Mouse (Mus musculus) kidney, postnatal 25 days (tissue): ENCODE results near the gene Gss.

Experiments used
- DNase-seq, 2 experiments: peaks; one replicate each; pipeline ENCODE4 v3.0.0; 2021; ENCODE audit warnings: mixed read lengths in 2 of 2

Gene Gss

DNA sequence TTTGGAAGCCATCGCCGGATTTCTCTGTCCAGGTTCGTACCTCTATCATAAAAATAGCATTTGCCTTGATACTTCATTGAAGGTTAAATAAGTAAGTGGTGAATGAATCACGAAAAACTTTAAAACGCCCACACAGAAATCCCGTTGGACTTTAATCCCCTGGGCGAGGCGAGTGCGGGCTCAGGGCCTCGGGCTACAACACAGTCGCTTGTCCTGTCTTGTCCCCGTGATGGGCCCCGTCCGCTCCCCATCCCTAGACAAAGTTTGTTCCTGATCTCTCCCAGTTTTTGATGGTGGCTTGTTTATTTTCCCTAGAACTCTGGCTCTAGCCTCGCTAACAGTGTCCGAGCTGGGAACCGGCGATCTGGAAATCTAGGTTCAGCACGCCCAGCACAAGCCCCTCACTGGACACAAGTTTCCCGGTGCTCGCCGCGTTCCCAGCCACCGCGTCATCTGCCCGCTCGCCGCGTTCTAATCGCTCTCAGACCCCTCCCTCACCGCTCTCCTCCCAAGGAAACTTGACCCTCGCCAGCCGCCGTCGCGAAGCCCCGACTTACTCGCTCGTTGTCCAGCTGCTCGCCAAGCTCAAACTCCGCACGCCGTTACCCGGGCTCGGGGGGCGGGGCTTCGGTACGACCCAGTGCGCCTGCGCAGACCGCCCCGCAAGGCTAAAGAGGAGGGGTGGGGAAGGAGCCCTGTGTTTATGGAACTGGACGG lies at the start of gene Gss:
Gene Gss, minus strand, starts transcription at position 674 of the 717 bp plus-strand sequence.
- DNase-seq = peak; percentile 99

DNA sequence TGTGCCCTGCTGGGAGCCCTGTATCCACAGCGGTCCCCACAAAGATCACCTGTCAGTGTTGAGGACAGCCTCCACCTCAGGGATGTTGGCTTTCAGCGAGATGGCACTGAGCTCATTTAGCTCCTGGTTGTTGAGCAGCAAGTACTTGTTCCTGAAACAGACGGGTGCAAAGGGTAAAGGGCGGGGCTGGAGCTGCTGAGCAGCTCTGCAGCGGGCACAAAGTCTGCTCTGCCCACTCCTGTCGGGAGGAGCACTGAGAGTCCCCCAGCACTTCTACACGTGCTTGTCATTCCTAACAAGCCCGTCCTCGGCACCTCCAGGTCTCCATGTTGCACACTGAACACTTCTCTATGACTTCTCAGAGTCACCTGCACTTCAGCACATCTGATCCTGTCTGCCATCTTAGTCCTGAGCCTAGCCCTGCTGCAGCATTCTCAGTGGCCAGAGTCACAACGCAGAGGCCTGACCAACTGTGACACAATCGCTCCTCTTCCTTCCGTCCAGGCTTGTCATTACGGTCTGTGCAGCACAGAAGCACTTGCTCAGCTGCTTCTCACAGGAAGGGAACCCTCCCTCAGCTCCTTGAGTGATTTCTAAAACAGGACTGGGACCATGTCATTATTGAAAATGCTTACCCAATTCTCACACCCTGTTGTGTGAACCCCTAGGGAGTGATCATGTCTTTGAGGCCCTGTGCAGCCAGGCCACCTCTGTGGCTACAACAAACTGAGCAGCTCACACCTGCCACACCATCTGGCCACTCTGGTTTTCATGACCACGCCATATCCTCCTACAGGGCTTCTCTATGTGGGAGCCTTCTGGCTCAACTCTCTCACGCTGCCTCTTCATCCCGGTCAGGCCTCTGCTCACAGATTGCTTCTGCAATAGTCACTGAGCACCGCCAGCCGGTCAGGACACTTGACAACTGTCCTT lies 49.2 kb upstream of the Gss start:
- DNase-seq = peak; percentile 79 to 90

DNA sequence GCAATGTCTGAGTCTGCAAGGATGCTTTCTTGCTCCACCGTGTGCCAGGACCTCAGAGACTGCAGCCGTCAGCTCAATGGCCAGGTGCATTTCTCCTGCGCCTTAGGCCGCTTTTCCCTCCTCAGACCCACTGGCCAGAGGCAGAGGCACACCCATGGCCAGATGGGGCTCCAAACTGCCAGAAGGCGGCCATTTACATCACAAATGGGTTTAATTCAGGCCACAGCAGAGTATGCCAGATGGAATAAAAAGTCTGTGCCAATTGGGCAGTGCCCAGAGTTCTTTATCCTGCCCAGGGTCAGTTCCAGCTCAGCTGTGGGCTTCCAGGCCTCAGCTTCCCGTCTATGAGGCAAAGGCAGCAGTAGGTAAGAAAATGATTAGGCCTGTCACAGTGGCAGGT lies 48.0 kb upstream of the Gss start:
- DNase-seq = no peak

DNA sequence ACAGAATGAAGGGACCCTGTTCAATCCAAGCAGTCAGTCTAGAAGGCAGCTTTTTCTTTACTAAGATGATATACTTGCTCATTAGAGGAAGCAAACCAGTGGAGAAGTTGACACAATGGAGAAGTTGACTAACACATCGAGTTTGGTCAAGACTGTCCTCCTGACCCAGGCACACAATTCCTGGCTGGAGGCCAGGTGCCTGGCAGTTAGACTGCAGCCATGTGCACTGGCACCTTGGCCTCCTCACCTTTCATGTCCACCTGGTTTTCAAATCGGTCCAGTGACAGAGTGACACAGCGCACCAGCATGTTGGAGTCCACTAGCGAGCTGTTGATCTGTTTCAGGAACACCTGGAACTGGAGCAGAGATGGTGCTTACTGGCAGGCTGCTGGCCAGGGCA lies 44.8 kb upstream of the Gss start:
- peak; percentile 35 to 66 for DNase-seq

DNA sequence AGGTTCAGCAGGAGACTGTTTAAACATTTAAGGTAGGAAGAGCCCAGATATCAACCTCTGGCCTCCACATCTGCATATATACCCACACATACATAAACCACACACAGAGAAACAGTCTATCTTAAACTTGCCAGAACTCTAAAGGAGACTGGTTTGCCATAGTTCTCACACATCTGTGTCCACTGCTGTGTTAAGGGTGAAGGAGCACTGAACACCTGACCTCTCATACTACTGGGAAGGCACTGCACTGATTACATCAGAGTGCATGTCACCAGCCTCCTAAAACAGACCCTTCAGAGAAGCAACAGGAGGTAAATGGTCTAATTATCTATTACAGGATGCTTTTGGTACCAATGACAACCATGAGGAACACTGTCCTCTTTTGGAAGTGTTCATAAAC lies 44.3 kb upstream of the Gss start:
- DNase-seq = no peak

DNA sequence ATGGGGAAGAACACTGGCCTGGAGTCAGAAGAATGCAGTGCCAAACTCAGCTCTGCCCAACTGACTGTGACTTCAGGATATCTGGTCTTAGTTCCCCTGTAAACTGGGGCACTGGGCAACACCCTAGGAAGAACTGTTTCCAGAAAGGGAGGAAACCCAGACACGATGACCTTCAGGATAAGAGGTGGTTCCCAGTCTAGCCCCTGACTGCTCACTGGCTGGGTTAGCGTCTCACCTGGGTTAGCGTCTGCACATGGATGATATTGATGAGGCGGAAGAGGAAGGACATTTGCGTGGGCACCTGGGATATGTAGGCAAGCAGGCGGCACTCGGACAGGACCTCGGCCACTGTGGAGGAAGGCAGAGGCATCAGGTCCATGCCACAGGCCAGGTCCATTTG lies 43.4 kb upstream of the Gss start:
- peak in 1 of 2 experiments; percentile 28 for DNase-seq

DNA sequence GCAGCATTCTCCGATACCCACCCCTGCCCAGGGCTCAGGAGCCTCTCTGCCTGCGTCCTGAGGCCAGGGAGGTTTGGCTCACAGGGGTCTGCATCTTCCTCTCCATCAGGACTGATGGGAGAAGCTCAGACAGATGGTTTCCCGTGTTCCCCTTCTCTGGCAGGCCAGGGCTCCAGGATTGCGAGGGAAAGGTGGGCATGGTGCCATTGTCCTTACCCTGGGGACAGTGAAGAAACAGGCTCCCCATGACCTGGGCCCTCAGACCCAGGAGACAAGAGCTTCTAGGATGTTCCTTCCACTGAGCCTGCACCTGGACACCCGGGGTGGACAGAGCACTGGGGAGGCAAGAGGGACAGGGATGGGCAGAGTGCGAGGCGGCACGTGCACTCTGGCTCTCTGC lies 42.0 kb upstream of the Gss start:
- DNase-seq = peak in 1 of 2 experiments; percentile 31

DNA sequence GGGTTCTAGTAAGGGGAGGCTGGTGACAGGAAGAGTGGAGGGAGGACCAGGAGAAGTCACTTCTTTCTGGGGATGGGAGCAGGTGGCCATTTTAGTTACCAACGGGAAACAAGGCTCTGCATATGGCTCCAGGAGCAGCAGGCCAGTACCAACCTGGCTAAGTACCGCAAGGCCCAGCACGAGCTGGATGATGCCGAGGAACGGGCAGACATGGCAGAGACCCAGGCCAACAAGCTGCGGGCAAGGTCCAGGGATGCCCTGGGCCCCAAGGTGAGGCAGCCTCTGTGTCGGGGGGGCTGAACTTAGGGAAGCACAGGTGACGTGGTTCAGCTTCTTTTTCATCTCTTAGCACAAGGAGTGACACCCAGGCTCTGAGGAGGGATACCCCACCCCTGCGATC lies 41.1 kb upstream of the Gss start:
- peak in 1 of 2 experiments; percentile 31 for DNase-seq

DNA sequence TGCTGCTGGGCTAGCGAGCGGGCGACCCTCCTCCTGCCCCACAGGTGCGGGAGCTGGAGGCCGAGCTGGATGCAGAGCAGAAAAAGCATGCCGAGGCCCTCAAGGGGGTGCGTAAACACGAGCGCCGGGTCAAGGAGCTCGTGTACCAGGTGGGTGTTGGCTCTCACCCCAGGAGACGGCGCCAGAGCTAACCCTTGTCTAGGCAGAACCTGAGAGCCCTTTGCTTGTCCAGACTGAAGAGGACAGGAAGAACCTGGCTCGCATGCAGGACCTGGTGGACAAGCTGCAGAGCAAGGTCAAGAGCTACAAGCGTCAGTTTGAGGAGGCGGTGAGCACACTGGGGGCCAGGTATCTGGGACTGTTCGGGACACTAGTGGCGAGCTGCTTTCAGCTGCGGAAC lies 40.5 kb upstream of the Gss start:
- DNase-seq = peak in 1 of 2 experiments; percentile 31

DNA sequence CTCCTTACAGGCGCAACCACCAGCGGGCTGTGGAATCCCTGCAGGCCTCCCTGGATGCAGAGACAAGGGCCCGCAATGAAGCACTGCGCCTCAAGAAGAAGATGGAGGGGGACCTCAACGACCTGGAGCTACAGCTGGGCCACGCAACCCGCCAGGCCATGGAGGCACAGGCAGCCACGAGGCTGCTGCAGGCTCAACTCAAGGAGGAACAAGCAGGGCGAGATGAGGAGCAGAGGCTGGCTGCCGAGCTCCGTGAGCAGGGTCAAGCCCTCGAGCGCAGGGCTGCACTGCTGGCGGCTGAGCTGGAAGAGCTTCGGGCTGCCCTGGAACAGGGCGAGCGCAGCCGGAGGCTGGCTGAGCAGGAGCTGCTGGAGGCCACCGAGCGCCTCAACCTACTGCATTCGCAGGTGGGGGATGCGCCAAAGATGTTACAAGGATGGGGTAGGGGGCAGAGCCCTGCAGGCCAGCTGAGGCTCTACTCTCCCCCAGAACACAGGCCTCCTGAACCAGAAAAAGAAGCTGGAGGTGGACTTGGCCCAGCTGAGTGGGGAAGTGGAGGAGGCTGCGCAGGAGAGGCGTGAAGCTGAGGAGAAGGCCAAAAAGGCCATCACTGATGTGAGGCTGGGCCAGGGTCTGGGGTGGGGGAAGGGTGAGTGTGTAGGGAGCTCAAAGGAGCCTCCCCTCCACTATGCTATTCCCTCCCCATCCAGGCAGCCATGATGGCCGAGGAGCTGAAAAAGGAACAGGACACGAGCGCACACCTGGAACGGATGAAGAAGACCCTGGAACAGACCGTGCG lies 39.7 kb upstream of the Gss start:
- DNase-seq = peak in 1 of 2 experiments; percentile 34

DNA sequence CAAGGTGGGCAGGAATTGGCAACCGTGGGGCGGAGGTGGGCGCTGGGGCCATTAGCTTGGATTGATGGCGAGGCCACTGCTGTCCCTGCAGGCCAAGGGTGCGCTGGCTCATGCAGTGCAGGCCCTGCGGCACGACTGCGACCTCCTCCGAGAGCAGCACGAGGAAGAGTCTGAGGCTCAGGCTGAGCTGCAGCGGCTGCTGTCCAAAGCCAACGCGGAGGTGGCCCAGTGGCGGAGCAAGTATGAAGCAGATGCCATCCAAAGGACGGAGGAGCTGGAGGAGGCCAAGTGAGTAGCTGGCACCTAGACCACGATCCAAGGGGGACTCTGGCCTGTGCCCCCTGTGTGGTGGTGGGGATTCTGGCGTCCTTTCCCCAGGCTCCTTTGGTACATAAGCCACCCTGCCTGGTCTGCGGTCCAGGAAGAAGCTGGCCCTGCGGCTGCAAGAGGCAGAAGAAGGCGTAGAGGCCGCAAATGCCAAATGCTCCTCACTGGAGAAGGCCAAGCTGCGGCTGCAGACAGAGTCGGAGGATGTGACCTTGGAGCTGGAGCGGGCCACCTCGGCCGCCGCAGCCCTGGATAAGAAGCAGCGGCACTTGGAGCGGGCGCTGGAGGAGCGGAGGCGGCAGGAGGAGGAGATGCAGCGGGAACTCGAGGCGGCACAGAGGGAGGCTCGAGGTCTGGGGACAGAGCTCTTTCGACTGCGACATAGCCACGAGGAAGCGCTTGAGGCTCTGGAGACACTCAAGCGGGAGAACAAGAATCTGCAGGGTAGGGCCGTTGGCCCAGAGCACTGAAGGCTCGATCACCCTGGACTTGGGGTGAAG lies 38.2 kb upstream of the Gss start:
- DNase-seq = peak in 1 of 2 experiments; percentile 51

DNA sequence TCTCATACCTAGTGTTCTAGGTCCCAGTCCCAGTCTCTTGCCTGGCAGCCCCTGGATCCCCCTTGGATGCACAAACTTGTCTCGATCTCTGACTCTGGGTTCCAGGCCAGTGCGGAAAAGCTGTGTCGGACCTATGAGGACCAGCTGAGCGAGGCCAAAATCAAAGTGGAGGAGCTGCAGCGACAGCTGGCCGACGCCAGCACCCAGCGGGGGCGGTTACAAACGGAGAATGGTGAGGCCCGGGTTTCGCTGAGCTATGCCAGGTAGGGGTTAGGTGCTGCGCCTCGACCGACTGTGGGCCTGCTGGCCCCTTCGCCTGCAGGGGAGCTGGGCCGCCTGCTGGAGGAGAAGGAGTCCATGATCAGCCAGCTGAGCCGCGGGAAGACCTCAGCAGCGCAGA lies 37.5 kb upstream of the Gss start:
- peak in 1 of 2 experiments; percentile 23 for DNase-seq

DNA sequence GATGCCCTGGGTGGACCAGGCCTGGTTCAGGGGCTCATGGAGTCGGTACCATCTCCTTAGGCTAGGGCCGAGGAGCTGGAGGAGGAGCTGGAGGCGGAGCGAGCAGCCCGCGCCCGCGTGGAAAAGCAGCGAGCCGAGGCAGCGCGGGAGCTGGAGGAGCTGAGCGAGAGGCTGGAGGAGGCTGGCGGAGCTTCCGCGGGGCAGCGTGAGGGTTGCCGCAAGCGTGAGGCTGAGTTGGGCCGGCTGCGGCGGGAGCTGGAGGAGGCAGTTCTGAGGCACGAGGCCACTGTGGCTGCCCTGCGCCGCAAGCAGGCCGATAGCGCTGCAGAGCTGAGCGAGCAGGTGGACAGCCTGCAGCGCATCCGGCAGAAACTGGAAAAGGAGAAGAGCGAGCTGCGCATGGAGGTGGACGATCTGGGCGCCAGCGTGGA lies 36.6 kb upstream of the Gss start:
- DNase-seq = peak; percentile 19 to 60

DNA sequence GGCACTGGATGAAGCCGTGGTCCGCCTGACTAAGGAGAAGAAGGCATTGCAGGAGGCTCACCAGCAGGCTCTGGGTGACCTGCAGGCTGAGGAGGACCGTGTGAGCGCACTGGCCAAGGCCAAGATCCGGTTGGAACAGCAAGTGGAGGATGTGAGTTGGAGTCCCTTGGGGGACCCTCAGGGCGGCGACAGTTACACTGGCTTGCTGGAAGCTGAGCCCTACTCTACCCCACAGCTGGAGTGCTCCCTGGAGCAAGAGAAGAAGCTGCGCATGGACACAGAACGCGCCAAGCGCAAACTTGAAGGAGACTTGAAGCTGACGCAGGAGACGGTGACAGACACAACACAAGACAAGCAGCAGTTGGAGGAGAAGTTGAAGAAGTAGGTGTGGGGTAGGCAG lies 35.9 kb upstream of the Gss start:
- no peak for DNase-seq

DNA sequence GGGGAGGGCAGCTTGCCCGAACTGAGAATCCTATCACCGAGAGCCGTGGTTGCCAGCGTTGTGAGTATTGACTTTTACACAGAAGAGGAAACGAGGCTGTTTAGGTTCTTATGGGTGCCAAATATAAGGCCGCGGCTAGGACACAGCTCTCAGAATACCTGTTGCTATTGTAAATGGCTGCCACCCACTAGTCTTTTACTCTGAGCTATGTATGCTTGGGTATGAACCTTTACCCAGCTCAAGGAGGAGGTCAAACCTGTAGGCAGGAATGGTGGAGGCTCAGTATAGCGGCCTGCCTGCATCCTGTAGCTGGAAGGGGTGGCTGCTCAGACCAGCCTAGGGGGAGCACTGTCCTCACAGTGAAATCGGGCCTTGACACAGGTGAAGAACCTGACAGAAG lies 35.5 kb upstream of the Gss start:
- no peak for DNase-seq

DNA sequence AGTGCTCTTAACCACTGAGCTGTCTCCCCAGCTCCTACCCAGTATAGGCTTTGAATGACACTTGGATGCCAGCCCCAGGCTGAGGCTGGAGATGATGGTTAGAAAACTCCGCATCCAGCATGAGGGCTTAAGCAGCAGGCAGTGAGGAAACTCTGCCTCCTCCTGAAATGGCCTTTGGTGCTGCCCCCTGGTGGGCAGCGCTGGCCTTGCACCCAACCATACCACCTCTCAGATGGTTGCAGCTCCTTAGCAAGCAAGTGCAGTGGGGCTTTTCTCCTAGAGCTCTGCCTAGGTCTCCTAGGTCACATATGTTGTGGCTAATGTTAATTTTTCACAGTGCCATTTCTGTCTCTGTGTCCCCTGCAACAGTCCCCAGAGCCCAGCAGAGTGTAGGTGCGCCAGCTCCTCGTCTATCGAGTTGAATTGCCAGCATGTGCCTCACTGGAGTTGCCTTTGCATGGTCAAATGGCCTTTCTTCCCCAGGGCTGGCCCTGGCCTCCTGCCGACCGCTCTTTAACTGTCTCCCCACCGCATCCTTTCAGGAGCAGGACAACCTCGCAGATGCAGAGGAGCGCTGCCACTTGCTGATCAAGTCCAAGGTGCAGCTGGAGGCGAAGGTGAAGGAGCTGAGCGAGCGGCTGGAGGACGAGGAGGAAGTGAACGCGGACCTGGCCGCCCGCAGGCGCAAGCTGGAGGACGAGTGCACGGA lies 34.6 kb upstream of the Gss start:
- DNase-seq = peak; percentile 73 to 76

DNA sequence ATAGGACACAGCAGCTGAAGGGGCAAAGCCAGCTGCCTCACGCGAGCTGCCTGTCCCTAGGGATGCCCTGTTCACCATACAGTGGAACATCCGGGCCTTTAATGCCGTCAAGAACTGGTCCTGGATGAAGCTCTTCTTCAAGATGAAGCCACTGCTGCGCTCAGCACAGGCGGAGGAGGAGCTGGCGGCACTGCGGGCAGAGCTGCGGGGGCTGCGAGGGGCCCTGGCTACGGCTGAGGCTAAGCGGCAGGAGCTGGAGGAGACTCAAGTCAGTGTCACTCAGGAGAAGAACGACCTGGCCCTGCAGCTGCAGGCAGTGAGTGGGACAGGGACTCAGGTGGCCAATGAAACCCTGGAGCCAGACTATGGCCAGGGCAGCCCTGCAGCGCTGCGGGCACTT lies 33.7 kb upstream of the Gss start:
- DNase-seq = no peak

DNA sequence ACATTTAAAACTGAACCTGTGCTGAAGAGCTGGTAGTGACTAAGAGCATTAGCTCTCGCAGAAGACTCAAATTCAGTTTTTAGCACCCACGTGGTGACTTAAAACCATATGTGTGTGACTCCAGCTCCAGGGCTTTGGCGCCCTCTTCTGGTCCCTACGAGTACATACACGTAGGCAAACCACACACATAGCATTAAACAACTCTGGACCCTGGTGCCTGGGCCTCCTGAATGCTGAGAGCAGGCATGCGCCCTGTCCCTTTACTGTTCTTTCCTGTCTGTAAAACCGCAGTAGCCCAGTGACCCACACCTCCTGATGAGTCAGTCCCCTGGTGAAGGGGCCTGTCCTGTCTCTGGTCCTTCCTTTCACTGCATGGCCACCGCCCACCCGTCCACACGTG lies 32.1 kb upstream of the Gss start:
- peak in 1 of 2 experiments; percentile 24 for DNase-seq

DNA sequence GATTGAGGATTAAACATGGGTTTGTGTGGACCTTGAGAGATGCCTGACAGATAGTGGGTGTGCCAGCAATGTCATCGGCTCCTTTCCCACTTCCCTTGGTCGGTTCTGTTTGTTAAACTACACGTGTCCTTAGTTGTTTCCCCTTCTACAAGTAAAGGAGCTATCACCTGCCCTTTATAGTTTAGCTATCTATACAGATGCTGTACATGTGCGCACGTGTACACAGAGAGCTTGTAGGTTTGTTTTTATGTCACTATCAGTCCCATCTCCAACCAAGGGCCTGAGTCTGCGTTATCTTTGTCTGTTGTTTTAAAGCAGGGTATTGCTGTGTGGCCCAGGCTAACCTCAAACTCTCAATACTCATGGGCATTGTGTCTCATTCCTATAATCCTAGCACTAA lies 31.4 kb upstream of the Gss start:
- no peak for DNase-seq

DNA sequence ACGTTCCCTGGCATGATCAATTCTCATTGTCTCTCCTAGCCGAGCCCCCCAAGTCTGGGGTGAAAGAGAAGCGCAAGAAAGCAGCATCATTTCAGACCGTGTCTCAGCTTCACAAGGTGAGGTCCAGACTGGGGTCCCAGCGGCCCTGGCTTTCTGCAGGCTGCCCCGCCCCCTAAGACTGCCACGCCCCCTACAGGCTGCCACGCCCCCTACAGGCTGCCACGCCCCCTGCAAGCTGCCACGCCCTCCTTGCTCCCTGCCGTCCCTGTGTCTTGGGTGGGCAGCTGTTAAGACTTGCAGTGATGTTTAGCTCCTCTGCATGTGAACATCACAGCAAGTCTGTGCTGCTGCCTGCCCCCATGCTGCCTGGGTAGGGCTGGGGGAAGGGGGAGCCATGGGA lies 30.0 kb upstream of the Gss start:
- DNase-seq = no peak

DNA sequence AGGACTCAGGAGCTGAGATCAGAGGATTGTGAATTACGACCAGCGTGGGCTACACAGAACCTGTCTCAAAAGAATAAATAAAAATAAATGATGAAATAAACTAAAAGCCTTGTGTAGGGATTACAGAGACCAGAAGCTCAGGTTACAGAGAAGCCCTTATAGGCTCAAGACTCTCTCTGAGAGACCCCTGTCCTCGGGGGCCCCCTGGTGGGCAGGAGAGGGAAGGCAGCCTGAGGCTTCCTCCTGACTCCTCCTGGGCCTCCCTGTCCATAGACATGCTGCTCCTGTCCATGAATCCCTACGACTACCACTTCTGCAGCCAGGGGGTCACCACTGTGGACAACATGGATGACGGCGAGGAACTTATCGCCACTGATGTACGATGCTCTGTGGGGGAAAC lies 27.2 kb upstream of the Gss start:
- DNase-seq = peak; percentile 88 to 91

DNA sequence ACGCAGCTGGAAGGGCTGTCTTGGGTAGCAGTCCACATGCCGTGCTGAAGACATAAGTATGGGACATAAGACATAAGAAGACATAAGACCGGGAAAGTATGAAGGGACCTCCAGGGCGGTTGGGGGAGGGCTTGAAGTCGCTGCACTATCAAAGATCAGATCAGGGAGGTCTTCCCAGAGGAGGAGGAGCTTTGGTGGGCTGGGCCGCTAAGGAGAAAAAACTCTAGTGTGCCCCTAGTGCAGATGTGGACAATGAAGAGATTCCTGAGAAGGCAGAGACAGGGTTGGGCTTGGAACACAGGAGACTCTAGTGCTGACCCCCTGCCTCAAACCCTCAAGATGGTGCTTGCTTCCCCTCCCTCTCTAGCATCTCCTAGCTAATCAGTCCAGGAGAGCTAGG lies 24.4 kb upstream of the Gss start:
- DNase-seq = no peak
